Mouse (Mus musculus) limb, embryonic 11.5 days (tissue): ENCODE measurements around the gene Phykpl. TPM values are rescaled to one million over a fixed set of nuclear protein-coding genes. Genes with fewer than 3 reads are reported as not detected.

Source experiments
- ATAC-seq: fragments of 200-750 bp; cut with Nextera tagmentation; 2 replicates; pipeline ENCODE4 v1.8.0; 2017; ENCODE audit warnings: low read depth; ENCODE audit not compliant: insufficient number of reproducible peaks, low FRiP score, low TSS enrichment
- DNase-seq: peaks from one replicate; pipeline ENCODE4 v3.0.0-alpha.2; 2015; ENCODE audit warnings: low spot score
- H3K27ac ChIP-seq: fragments of 300-500 bp; sonication (generic); replicated peaks from 2 replicates; pipeline ENCODE4 v1.5.1; 2014; ENCODE audit warnings: low read depth, mild to moderate bottlenecking, low read length
- H3K27me3 ChIP-seq: fragments of 300-500 bp; sonication (generic); 2 replicates; pipeline ENCODE4 v1.6.1; 2014; ENCODE audit warnings: mild to moderate bottlenecking, low read length, mixed read lengths; ENCODE audit not compliant: control insufficient read depth, insufficient read depth
- H3K36me3 ChIP-seq: fragments of 300-500 bp; sonication (generic); 2 replicates; pipeline ENCODE4 v1.6.1; 2014; ENCODE audit warnings: mild to moderate bottlenecking, low read length, moderate library complexity, mixed read lengths; ENCODE audit not compliant: control insufficient read depth, insufficient read depth
- H3K4me1 ChIP-seq: fragments of 300-500 bp; sonication (generic); 2 replicates; pipeline ENCODE4 v1.6.1; 2014; ENCODE audit warnings: low read length, mixed read lengths; ENCODE audit not compliant: control insufficient read depth, insufficient read depth
- H3K4me2 ChIP-seq: fragments of 300-500 bp; sonication (generic); 2 replicates; pipeline ENCODE4 v1.6.1; 2014; ENCODE audit warnings: low read depth, mild to moderate bottlenecking, moderate library complexity; ENCODE audit not compliant: severe bottlenecking
- H3K4me3 ChIP-seq: fragments of 300-500 bp; sonication (generic); 2 replicates; pipeline ENCODE4 v1.5.1; 2014; ENCODE audit warnings: low read depth, low read length
- H3K9ac ChIP-seq: fragments of 300-500 bp; sonication (generic); 2 replicates; pipeline ENCODE4 v1.6.1; 2014; ENCODE audit warnings: mild to moderate bottlenecking, low read length
- H3K9me3 ChIP-seq: fragments of 300-500 bp; sonication (generic); 2 replicates; pipeline ENCODE4 v1.6.1; 2016; ENCODE audit warnings: low read length; ENCODE audit not compliant: control insufficient read depth
- WGBS: fragments of 180-500 bp; shearing (Covaris S2); extraction: QIAGEN DNeasy Blood & Tissue Kit; methylation state at CpG from one replicate; pipeline ENCODE4 v1.1.7; 2014; 5-methylcytosine and 5-hydroxymethylcytosine counted together
- polyA plus RNA-seq: library from polyadenylated mRNA; unstranded; fragments of >200 nt; fragmentation: Nextera tagmentation; extraction: Ambion mirVana; gene quantifications from 2 replicates; pipeline ENCODE4 v1.2.1, GENCODE M21; 2014

Phykpl gene
- polyA plus RNA-seq, 1 experiment from 2014 or later = 11.0 TPM

DNA sequence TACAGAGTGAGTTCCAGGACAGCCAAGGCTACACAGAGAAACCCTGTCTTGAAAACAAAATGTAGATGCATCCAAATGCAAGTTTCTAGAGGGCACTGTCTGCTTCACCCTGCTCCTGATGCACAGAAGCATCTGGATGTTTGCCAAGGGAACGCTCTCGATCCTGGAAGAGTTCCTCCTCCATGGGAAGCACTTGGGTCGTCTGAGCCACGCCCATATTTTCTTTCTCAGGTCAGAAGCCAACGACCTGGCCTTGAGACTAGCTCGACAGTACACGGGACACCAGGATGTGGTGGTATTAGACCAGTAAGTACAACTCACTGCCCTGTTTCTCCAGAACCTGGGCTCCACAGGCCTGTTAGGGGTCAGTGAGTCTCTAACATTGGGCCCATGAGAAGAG, 6.6 kb downstream of the Phykpl start:
- H3K9me3 ChIP-seq = no peaks in the 10 kb centered on the region
- H3K9ac ChIP-seq = no peak overlapping the region
- no peak overlapping the region for H3K27ac ChIP-seq
- peaks cover 44% of the 10 kb centered on the region for H3K36me3 ChIP-seq
- no peak overlapping the region for H3K4me3 ChIP-seq
- H3K4me2 ChIP-seq = no peak overlapping the region
- ATAC-seq = no peak
- H3K4me1 ChIP-seq = no peaks in the 10 kb centered on the region
- H3K27me3 ChIP-seq = no peaks in the 10 kb centered on the region
- WGBS = 82% methylated on average over 7 of the region's 7 CpGs
- DNase-seq = no peak

DNA sequence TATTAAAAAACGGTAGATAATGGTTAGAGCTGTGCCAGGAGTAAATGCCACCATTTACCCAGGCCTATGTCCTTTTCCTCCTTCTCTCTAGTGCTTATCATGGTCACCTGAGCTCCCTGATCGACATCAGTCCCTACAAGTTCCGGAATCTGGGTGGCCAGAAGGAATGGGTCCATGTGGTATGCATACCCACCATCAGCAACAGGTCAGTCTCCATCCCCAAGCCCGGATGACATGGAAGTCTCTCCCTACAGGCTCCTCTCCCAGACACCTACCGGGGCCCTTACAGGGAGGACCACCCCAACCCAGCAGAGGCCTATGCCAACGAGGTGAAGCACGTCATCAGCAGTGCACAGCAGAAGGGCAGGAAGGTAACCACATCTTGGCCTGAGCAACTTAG, 7.4 kb downstream of the Phykpl start:
- Histone ChIP-seq H3K27ac (no peak overlapping the region), H3K4me2 (no peak overlapping the region), H3K9ac (no peak overlapping the region), H3K27me3 (no peaks in the 10 kb centered on the region), H3K9me3 (no peaks in the 10 kb centered on the region), H3K4me1 (no peaks in the 10 kb centered on the region), H3K36me3 (peaks cover 44% of the 10 kb centered on the region), H3K4me3 (no peak overlapping the region)
- ATAC-seq (no peak), DNase-seq (no peak)
- WGBS = 93% methylated on average over 7 of the region's 7 CpGs

DNA sequence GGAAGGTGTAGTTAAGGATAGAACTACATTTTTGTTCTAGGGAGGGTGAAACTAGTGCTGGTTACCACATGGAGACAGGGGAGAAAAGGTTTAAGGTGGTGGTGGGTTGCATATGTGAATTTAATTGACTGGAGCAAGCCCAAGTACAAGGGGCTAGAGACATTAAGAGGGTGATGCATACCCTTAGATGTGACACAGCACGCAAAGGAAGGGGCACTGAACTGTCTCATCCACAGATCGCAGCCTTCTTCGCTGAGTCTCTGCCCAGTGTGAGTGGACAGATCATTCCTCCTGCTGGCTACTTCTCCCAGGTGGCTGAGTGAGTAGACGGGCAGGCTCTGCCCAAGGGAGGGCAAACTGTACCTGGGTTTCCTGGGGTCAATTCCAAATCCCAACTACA, 8.8 kb downstream of the Phykpl start:
- WGBS = 96% methylated on average over 4 of the region's 4 CpGs
- no peak overlapping the region for H3K4me3 ChIP-seq
- H3K27ac ChIP-seq = no peak overlapping the region
- no peaks in the 10 kb centered on the region for H3K9me3 ChIP-seq
- no peaks in the 10 kb centered on the region for H3K27me3 ChIP-seq
- DNase-seq (no peak), ATAC-seq (no peak)
- H3K9ac ChIP-seq = no peak overlapping the region
- H3K4me1 ChIP-seq = no peaks in the 10 kb centered on the region
- peaks cover 46% of the 10 kb centered on the region for H3K36me3 ChIP-seq
- no peak overlapping the region for H3K4me2 ChIP-seq

- Histone ChIP-seq H3K4me3 (no peak overlapping the region), H3K27me3 (no peaks in the 10 kb centered on the region), H3K9me3 (no peaks in the 10 kb centered on the region), H3K4me1 (no peaks in the 10 kb centered on the region), H3K27ac (no peak overlapping the region), H3K9ac (no peak overlapping the region), H3K4me2 (no peak overlapping the region), H3K36me3 (peaks cover 47% of the 10 kb centered on the region)
- ATAC-seq (no peak), DNase-seq (no peak)
- WGBS = 92% methylated on average over 6 of the region's 6 CpGs
Measured at GRCm38 (mm10) chr11:51593849-51594248, 9.3 kb downstream of the Phykpl start.

DNA sequence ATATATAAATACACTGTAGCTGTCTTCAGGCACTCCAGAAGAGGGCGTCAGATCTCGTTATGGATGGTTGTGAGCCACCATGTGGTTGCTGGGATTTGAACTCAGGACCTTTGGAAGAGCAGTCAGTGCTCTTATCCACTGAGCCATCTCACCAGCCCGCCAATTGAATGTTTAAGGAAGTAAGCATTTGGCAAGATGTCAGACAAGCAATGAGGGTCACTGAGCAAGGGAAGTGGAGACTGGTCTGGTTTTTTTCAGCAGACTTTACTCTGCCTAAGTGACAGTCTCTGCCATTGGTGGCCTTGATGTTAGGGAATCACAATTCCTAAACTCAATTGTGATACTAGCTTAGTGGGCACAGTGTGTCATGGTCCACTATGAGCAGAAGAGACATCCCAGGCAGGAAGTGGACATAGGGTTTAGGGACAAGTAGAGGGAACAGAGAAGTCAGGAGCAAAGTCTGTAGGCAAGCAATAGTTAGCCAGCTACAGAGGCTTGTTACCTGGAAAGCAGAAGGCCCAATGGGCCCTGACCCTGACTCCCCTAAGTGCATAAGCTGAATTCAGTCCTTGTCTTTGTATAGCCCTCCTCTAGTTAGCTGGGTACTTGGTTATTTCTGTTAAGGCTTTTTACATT, 10.3 kb downstream of the Phykpl start:
- Histone ChIP-seq H3K36me3 (peaks cover 49% of the 10 kb centered on the region), H3K27me3 (no peaks in the 10 kb centered on the region), H3K4me2 (no peak overlapping the region), H3K27ac (no peak overlapping the region), H3K4me3 (no peak overlapping the region), H3K9ac (no peak overlapping the region), H3K4me1 (no peaks in the 10 kb centered on the region), H3K9me3 (no peaks in the 10 kb centered on the region)
- ATAC-seq = no peak
- DNase-seq = no peak
- 85% methylated on average over 3 of the region's 3 CpGs for WGBS

GRCm38 (mm10) chr11:51595459-51596083, 11.0 kb downstream of the Phykpl start:
- no peak for DNase-seq
- H3K9ac ChIP-seq = no peak overlapping the region
- whole genome bisulfite sequencing = 89% methylated on average over 1 of the region's 1 CpGs

GRCm38 (mm10) chr11:51597553-51597952, 13.0 kb downstream of the Phykpl start:
- Histone ChIP-seq H3K9ac (no peak overlapping the region), H3K36me3 (peaks cover 47% of the 10 kb centered on the region), H3K27me3 (no peaks in the 10 kb centered on the region), H3K9me3 (no peaks in the 10 kb centered on the region), H3K4me1 (peaks cover 7% of the 10 kb centered on the region; the same call in 1 of the 2 replicates), H3K4me2 (no peak overlapping the region), H3K4me3 (no peak overlapping the region), H3K27ac (no peak overlapping the region)
- DNase-seq (no peak), ATAC-seq (no peak)
- 58% methylated on average over 2 of the region's 2 CpGs for WGBS

More at GRCm38 (mm10) chr11:51595459-51596083, 11.0 kb downstream of the Phykpl start:
- no peak for ATAC-seq
- peaks cover 46% of the 10 kb centered on the region for H3K36me3 ChIP-seq
- H3K27me3 ChIP-seq = no peaks in the 10 kb centered on the region
- no peaks in the 10 kb centered on the region for H3K4me1 ChIP-seq
- H3K9me3 ChIP-seq = no peaks in the 10 kb centered on the region
- H3K4me2 ChIP-seq = no peak overlapping the region
- H3K4me3 ChIP-seq = no peak overlapping the region
- H3K27ac ChIP-seq = no peak overlapping the region

GRCm38 (mm10) chr11:51602253-51602652, 17.7 kb downstream of the Phykpl start:
- Histone ChIP-seq H3K9me3 (no peaks in the 10 kb centered on the region), H3K4me2 (no peak overlapping the region), H3K27me3 (no peaks in the 10 kb centered on the region), H3K27ac (no peak overlapping the region), H3K36me3 (peaks cover 58% of the 10 kb centered on the region), H3K4me3 (no peak overlapping the region), H3K9ac (no peak overlapping the region; the same call in 1 of the 2 replicates), H3K4me1 (peaks cover 20% of the 10 kb centered on the region)
- DNase-seq = no peak
- WGBS = 89% methylated on average over 3 of the region's 3 CpGs
- ATAC-seq = no peak
